Mouse (Mus musculus): ENCODE data around the gene Cacna2d1. TPM values are rescaled to one million over a fixed set of nuclear protein-coding genes. Genes with fewer than 3 reads are reported as not detected.

The Cacna2d1 gene
- polyA plus RNA-seq, 1 experiment, result 184 TPM

GRCm38 (mm10) chr5:16136839-16137238 is 202.3 kb downstream of the Cacna2d1 start:
- TF ChIP-seq CTCF (IDR thresholded peaks at IDR 0.05; ENCODE audit: insufficient read depth, low read depth, low read length) (no peak), POLR2A (IDR thresholded peaks at IDR 0.05; ENCODE audit: insufficient read depth, low read depth, low read length) (no peak)
- Histone ChIP-seq H3K4me1 (ENCODE audit: control insufficient read depth, insufficient read depth, low read length) (no peaks in the 10 kb centered on the region), H3K4me3 (ENCODE audit: insufficient read depth, low read depth, low read length) (no peak overlapping the region), H3K27ac (ENCODE audit: insufficient read depth, low read depth, low read length) (no peak overlapping the region)
- WGBS, result 86% methylated on average over 2 of the region's 2 CpGs

GRCm38 (mm10) chr5:16146602-16147001 is 212.1 kb downstream of the Cacna2d1 start:
- 93% methylated on average over 1 of the region's 1 CpGs for WGBS
- Histone ChIP-seq H3K27ac (ENCODE audit: insufficient read depth, low read depth, low read length) (no peak overlapping the region), H3K4me3 (ENCODE audit: insufficient read depth, low read depth, low read length) (no peak overlapping the region), H3K4me1 (ENCODE audit: control insufficient read depth, insufficient read depth, low read length) (no peaks in the 10 kb centered on the region)
- TF ChIP-seq CTCF (IDR thresholded peaks at IDR 0.05; ENCODE audit: insufficient read depth, low read depth, low read length) (no peak), POLR2A (IDR thresholded peaks at IDR 0.05; ENCODE audit: insufficient read depth, low read depth, low read length) (no peak)

- no peak overlapping the region for H3K4me3 ChIP-seq (ENCODE audit: insufficient read depth, low read depth, low read length)
- H3K4me1 ChIP-seq (ENCODE audit: control insufficient read depth, insufficient read depth, low read length), result no peaks in the 10 kb centered on the region
- TF ChIP-seq POLR2A (IDR thresholded peaks at IDR 0.05; ENCODE audit: insufficient read depth, low read depth, low read length), result no peak
- TF ChIP-seq CTCF (IDR thresholded peaks at IDR 0.05; ENCODE audit: insufficient read depth, low read depth, low read length), result no peak
- 47% methylated on average over 6 of the region's 6 CpGs for WGBS
- H3K27ac ChIP-seq (ENCODE audit: insufficient read depth, low read depth, low read length), result no peak overlapping the region
Measured at GRCm38 (mm10) chr5:16155375-16156284, 221.1 kb downstream of the Cacna2d1 start.

GRCm38 (mm10) chr5:16163270-16163669 is 228.8 kb downstream of the Cacna2d1 start:
- H3K4me1 ChIP-seq (ENCODE audit: control insufficient read depth, insufficient read depth, low read length), result peaks cover 2% of the 10 kb centered on the region; the same call in 1 of the 2 replicates
- H3K4me3 ChIP-seq (ENCODE audit: insufficient read depth, low read depth, low read length), result no peak overlapping the region
- H3K27ac ChIP-seq (ENCODE audit: insufficient read depth, low read depth, low read length), result no peak overlapping the region
- TF ChIP-seq POLR2A (IDR thresholded peaks at IDR 0.05; ENCODE audit: insufficient read depth, low read depth, low read length) (no peak), CTCF (IDR thresholded peaks at IDR 0.05; ENCODE audit: insufficient read depth, low read depth, low read length) (no peak)

GRCm38 (mm10) chr5:16166117-16166867 is 231.8 kb downstream of the Cacna2d1 start:
- Histone ChIP-seq H3K4me3 (ENCODE audit: insufficient read depth, low read depth, low read length) (no peak overlapping the region), H3K4me1 (ENCODE audit: control insufficient read depth, insufficient read depth, low read length) (peaks cover 2% of the 10 kb centered on the region; the same call in 1 of the 2 replicates), H3K27ac (ENCODE audit: insufficient read depth, low read depth, low read length) (no peak overlapping the region)
- TF ChIP-seq POLR2A (IDR thresholded peaks at IDR 0.05; ENCODE audit: insufficient read depth, low read depth, low read length) (no peak), CTCF (IDR thresholded peaks at IDR 0.05; ENCODE audit: insufficient read depth, low read depth, low read length) (no peak)
- 31% methylated on average over 12 of the region's 12 CpGs for WGBS

- no peak overlapping the region for H3K27ac ChIP-seq (ENCODE audit: insufficient read depth, low read depth, low read length)
- peaks cover 2% of the 10 kb centered on the region; the same call in 1 of the 2 replicates for H3K4me1 ChIP-seq (ENCODE audit: control insufficient read depth, insufficient read depth, low read length)
- WGBS, result 46% methylated on average over 1 of the region's 1 CpGs
- no peak overlapping the region for H3K4me3 ChIP-seq (ENCODE audit: insufficient read depth, low read depth, low read length)
- no peak for TF ChIP-seq CTCF (IDR thresholded peaks at IDR 0.05; ENCODE audit: insufficient read depth, low read depth, low read length)
- no peak for TF ChIP-seq POLR2A (IDR thresholded peaks at IDR 0.05; ENCODE audit: insufficient read depth, low read depth, low read length)
Measured at GRCm38 (mm10) chr5:16166868-16167267, 232.4 kb downstream of the Cacna2d1 start.

- 88% methylated on average over 7 of the region's 7 CpGs for WGBS
- H3K4me3 ChIP-seq (ENCODE audit: insufficient read depth, low read depth, low read length), result no peak overlapping the region
- TF ChIP-seq CTCF (IDR thresholded peaks at IDR 0.05; ENCODE audit: insufficient read depth, low read depth, low read length), result no peak
- no peak for TF ChIP-seq POLR2A (IDR thresholded peaks at IDR 0.05; ENCODE audit: insufficient read depth, low read depth, low read length)
- no peaks in the 10 kb centered on the region; the same call in 1 of the 2 replicates for H3K4me1 ChIP-seq (ENCODE audit: control insufficient read depth, insufficient read depth, low read length)
- no peak overlapping the region for H3K27ac ChIP-seq (ENCODE audit: insufficient read depth, low read depth, low read length)
Measured at GRCm38 (mm10) chr5:16181041-16181440, 246.6 kb downstream of the Cacna2d1 start.

GRCm38 (mm10) chr5:16184064-16184463 is 249.6 kb downstream of the Cacna2d1 start:
- TF ChIP-seq POLR2A (IDR thresholded peaks at IDR 0.05; ENCODE audit: insufficient read depth, low read depth, low read length) (no peak), CTCF (IDR thresholded peaks at IDR 0.05; ENCODE audit: insufficient read depth, low read depth, low read length) (no peak)
- H3K4me3 ChIP-seq (ENCODE audit: insufficient read depth, low read depth, low read length), result no peak overlapping the region
- H3K4me1 ChIP-seq (ENCODE audit: control insufficient read depth, insufficient read depth, low read length), result no peaks in the 10 kb centered on the region; the same call in 1 of the 2 replicates
- 62% methylated on average over 1 of the region's 1 CpGs for WGBS
- H3K27ac ChIP-seq (ENCODE audit: insufficient read depth, low read depth, low read length), result peak overlapping the region; percentile 26; the same call in 1 of the 2 replicates

- Histone ChIP-seq H3K27ac (ENCODE audit: insufficient read depth, low read depth, low read length) (no peak overlapping the region), H3K4me3 (ENCODE audit: insufficient read depth, low read depth, low read length) (no peak overlapping the region), H3K4me1 (ENCODE audit: control insufficient read depth, insufficient read depth, low read length) (no peaks in the 10 kb centered on the region; the same call in 1 of the 2 replicates)
- WGBS, result 63% methylated on average over 3 of the region's 3 CpGs
- TF ChIP-seq CTCF (IDR thresholded peaks at IDR 0.05; ENCODE audit: insufficient read depth, low read depth, low read length), result no peak
- TF ChIP-seq POLR2A (IDR thresholded peaks at IDR 0.05; ENCODE audit: insufficient read depth, low read depth, low read length), result no peak
Measured at GRCm38 (mm10) chr5:16187931-16188330, 253.4 kb downstream of the Cacna2d1 start.
